Mouse (Mus musculus) spleen, adult 2 months (tissue): ENCODE data around the gene Tbk1. TPM values are rescaled to one million over a fixed set of nuclear protein-coding genes. Genes with fewer than 3 reads are reported as not detected.
A peak's percentile ranks its signal among the peaks of the same experiment; 100 is the strongest.

Experiments used
- DNase-seq, 2 experiments: peaks; one replicate each; pipeline versions ENCODE4 v3.0.0 to v3.0.0-alpha.2; 2012 to 2021; ENCODE audit warnings: low spot score in 2 of 2, low read depth in 1 of 2
- H3K27ac ChIP-seq: fragments of 200-500 bp; 2 replicates; pipeline ENCODE4 v1.5.1; 2012; ENCODE audit warnings: low read length, inconsistent platforms; ENCODE audit not compliant: insufficient read depth
- H3K27me3 ChIP-seq: fragments of 200-500 bp; 2 replicates; pipeline ENCODE4 v1.6.1; 2012; ENCODE audit warnings: mild to moderate bottlenecking, moderate library complexity, low read length, inconsistent platforms; ENCODE audit not compliant: control insufficient read depth, insufficient read depth
- H3K36me3 ChIP-seq: fragments of 200-500 bp; 2 replicates; pipeline ENCODE4 v1.6.1; 2012; ENCODE audit warnings: mild to moderate bottlenecking, low read length, inconsistent platforms; ENCODE audit not compliant: control insufficient read depth, insufficient read depth
- H3K4me1 ChIP-seq: fragments of 200-500 bp; 2 replicates; pipeline ENCODE4 v1.6.1; 2011; ENCODE audit warnings: inconsistent platforms; ENCODE audit not compliant: control insufficient read depth, insufficient read depth, insufficient read length
- H3K4me3 ChIP-seq: fragments of 200-500 bp; 2 replicates; pipeline ENCODE4 v1.5.1; 2011; ENCODE audit warnings: mild to moderate bottlenecking, inconsistent platforms; ENCODE audit not compliant: insufficient read depth, insufficient read length; ENCODE audit errors: extremely low read depth
- CTCF ChIP-seq: fragments of 200-500 bp; IDR thresholded peaks from 2 replicates; pipeline ENCODE4 v1.5.1; 2011; ENCODE audit warnings: mild to moderate bottlenecking, inconsistent platforms; ENCODE audit not compliant: insufficient read depth, insufficient read length, insufficient replicate concordance; ENCODE audit errors: extremely low read depth
- POLR2A ChIP-seq: fragments of 200-500 bp; IDR thresholded peaks from 2 replicates; pipeline ENCODE4 v1.6.1; 2011; ENCODE audit warnings: low read depth, low read length, inconsistent platforms
- WGBS: fragments of 180-500 bp; shearing (Covaris S2); methylation state at CpG from one replicate; pipeline ENCODE4 v1.1.7; 2018; 5-methylcytosine and 5-hydroxymethylcytosine counted together
- polyA plus RNA-seq: library from polyadenylated mRNA; depleted of rRNA; stranded (reverse); fragments of >200 nt; gene quantifications from 2 replicates; pipeline ENCODE4 v1.2.3, GENCODE M21; 2012; rRNA removed

Gene Tbk1
- polyA plus RNA-seq, 1 experiment = 9.8 TPM

GRCm38 (mm10) chr10:121499063-121499462 lies 87.5 kb downstream of the Tbk1 start:
- no peaks in the 10 kb centered on the region for H3K27me3 ChIP-seq
- no peaks in the 10 kb centered on the region for H3K36me3 ChIP-seq
- 0 out of 2 replicates have a peak overlapping the region, but pooled peaks have one; percentile 12 for H3K27ac ChIP-seq
- H3K4me1 ChIP-seq = peaks cover 21% of the 10 kb centered on the region; the same call in 1 of the 2 replicates
- DNase-seq = no peak
- 56% methylated on average over 2 of the region's 2 CpGs for WGBS
- H3K4me3 ChIP-seq = no peak overlapping the region
- TF ChIP-seq CTCF (no peak), POLR2A (no peak)

GRCm38 (mm10) chr10:121498481-121498904 lies 88.1 kb downstream of the Tbk1 start:
- Histone ChIP-seq H3K27ac (peak overlapping the region; percentile 45), H3K4me1 (peaks cover 21% of the 10 kb centered on the region; the same call in 1 of the 2 replicates)
- no peak for DNase-seq

GRCm38 (mm10) chr10:121497968-121498367 lies 88.6 kb downstream of the Tbk1 start:
- no peaks in the 10 kb centered on the region for H3K36me3 ChIP-seq
- H3K27ac ChIP-seq = peak overlapping the region; percentile 45
- DNase-seq = no peak
- 20% methylated on average over 7 of the region's 7 CpGs for WGBS
- peaks cover 21% of the 10 kb centered on the region; the same call in 1 of the 2 replicates for H3K4me1 ChIP-seq
- TF ChIP-seq POLR2A (no peak), CTCF (no peak)
- no peak overlapping the region for H3K4me3 ChIP-seq
- no peaks in the 10 kb centered on the region for H3K27me3 ChIP-seq

More at GRCm38 (mm10) chr10:121498481-121498904, 88.1 kb downstream of the Tbk1 start:
- TF ChIP-seq POLR2A (no peak), CTCF (no peak)
- Histone ChIP-seq H3K36me3 (no peaks in the 10 kb centered on the region), H3K27me3 (no peaks in the 10 kb centered on the region), H3K4me3 (no peak overlapping the region)
- WGBS = 58% methylated on average over 8 of the region's 8 CpGs

- Histone ChIP-seq H3K27ac (no peak overlapping the region), H3K4me3 (no peak overlapping the region), H3K27me3 (no peaks in the 10 kb centered on the region), H3K4me1 (peaks cover 21% of the 10 kb centered on the region; the same call in 1 of the 2 replicates), H3K36me3 (no peaks in the 10 kb centered on the region)
- no peak for DNase-seq
- WGBS = 52% methylated on average over 7 of the region's 7 CpGs
- TF ChIP-seq CTCF = no peak
- TF ChIP-seq POLR2A = no peak
Measured at GRCm38 (mm10) chr10:121496616-121497015, 90.0 kb downstream of the Tbk1 start.

Other genes starting within 250 kb of the Tbk1 start
- gene Tbc1d30, start 235.5 kb downstream of the Tbk1 start, polyA plus RNA-seq = 0.78 and 1.3 TPM in 2 replicates
- 66.8 and 181 TPM in 2 replicates for gene Gns, start 221.7 kb downstream of the Tbk1 start, polyA plus RNA-seq
- gene Rassf3, start 110.4 kb downstream of the Tbk1 start, polyA plus RNA-seq = 20.4 and 26.2 TPM in 2 replicates
- 44.0 and 63.8 TPM in 2 replicates for gene Xpot, start 39.5 kb upstream of the Tbk1 start, polyA plus RNA-seq
- 0.02 TPM in 1 of 2 replicates, not detected in the other for gene D930020B18Rik, start 54.8 kb upstream of the Tbk1 start, polyA plus RNA-seq
- 4.7 and 6.7 TPM in 2 replicates for gene BC048403, start 153.2 kb upstream of the Tbk1 start, polyA plus RNA-seq